Mouse (Mus musculus) kidney, postnatal 0 days (tissue): ENCODE results near the gene Olfr455. TPM values are rescaled to one million over a fixed set of nuclear protein-coding genes. Genes with fewer than 3 reads are reported as not detected.

Source experiments
- ATAC-seq: fragments of 200-750 bp; cut with Nextera tagmentation; replicated peaks from 2 replicates; pipeline ENCODE4 v1.8.0; 2017; ENCODE audit warnings: low read depth, moderate number of reproducible peaks, moderate TSS enrichment, moderate library complexity; ENCODE audit not compliant: low FRiP score
- DNase-seq: peaks from one replicate; pipeline ENCODE4 v3.0.0-alpha.2; 2016; ENCODE audit warnings: low spot score
- H3K27ac ChIP-seq: fragments of 300-500 bp; sonication (generic); 2 replicates; pipeline ENCODE4 v1.5.1; 2014; ENCODE audit warnings: mild to moderate bottlenecking
- H3K27me3 ChIP-seq: fragments of 300-500 bp; sonication (generic); 2 replicates; pipeline ENCODE4 v1.6.1; 2014; ENCODE audit warnings: low read length, mixed read lengths; ENCODE audit not compliant: insufficient read depth
- H3K36me3 ChIP-seq: fragments of 300-500 bp; sonication (generic); 2 replicates; pipeline ENCODE4 v1.6.1; 2014; ENCODE audit warnings: low read length, mixed read lengths; ENCODE audit not compliant: insufficient read depth
- H3K4me1 ChIP-seq: fragments of 300-500 bp; sonication (generic); replicated peaks from 2 replicates; pipeline ENCODE4 v1.6.1; 2014; ENCODE audit warnings: antibody characterized with exemption, low read length, mixed read lengths; ENCODE audit not compliant: insufficient read depth
- H3K4me2 ChIP-seq: fragments of 300-500 bp; sonication (generic); 2 replicates; pipeline ENCODE4 v1.6.1; 2014; ENCODE audit warnings: mild to moderate bottlenecking, low read length, moderate library complexity, mixed read lengths
- H3K4me3 ChIP-seq: fragments of 300-500 bp; sonication (generic); replicated peaks from 2 replicates; pipeline ENCODE4 v1.5.1; 2014; ENCODE audit warnings: low read depth, low read length
- H3K9ac ChIP-seq: fragments of 300-500 bp; sonication (generic); 2 replicates; pipeline ENCODE4 v1.6.1; 2014; ENCODE audit warnings: low read depth, low read length
- H3K9me3 ChIP-seq: fragments of 300-500 bp; sonication (generic); replicated peaks from 2 replicates; pipeline ENCODE4 v1.6.1; 2016; ENCODE audit warnings: low read length, inconsistent platforms, mixed read lengths
- CTCF ChIP-seq: IDR thresholded peaks from 2 replicates; pipeline ENCODE4 v1.5.1; 2016; ENCODE audit warnings: antibody characterized with exemption, low read depth, mild to moderate bottlenecking, moderate library complexity
- WGBS: fragments of 180-500 bp; shearing (Covaris S2); extraction: QIAGEN DNeasy Blood & Tissue Kit; methylation state at CpG from one replicate; pipeline ENCODE4 v1.1.7; 2014; 5-methylcytosine and 5-hydroxymethylcytosine counted together
- polyA plus RNA-seq: library from polyadenylated mRNA; unstranded; fragments of >200 nt; fragmentation: Nextera tagmentation; extraction: Ambion mirVana; gene quantifications from 2 replicates; pipeline ENCODE4 v1.2.1, GENCODE M21; 2015

The Olfr455 gene
- polyA plus RNA-seq: not detected in 2 replicates

DNA sequence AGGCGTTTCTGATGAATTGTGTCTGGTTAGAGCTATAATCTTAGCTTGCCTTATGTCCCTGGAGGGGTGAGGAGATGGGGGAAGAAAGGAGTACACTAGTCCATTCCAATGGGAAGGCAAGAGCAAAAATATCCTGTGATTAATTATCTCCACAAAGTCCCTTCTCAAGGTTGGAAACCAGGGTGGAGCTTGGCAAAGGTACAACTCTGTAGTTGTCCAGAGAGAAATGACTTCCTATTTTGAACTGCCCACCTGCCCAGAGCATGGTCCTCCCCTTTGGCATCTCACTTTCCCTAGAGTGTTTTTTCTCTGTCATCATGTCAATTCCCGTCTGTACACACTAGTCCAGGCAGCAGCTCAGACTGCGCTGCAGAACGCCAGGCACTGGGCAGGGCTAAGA lies at the start of gene Olfr455:
TSS of gene Olfr455 (minus strand) at position 127 of the 400 bp plus-strand sequence.
- ATAC-seq: no peak
- no peak for TF ChIP-seq CTCF
- no peak within 1 kb of the TSS for H3K4me3 ChIP-seq
- H3K27ac ChIP-seq: no peak within 1 kb of the TSS
- no peak within 1 kb of the TSS for H3K9ac ChIP-seq
- H3K36me3 ChIP-seq: no peaks in the 10 kb centered on the region
- WGBS: 80% methylated on average over 4 of the region's 4 CpGs
- H3K27me3 ChIP-seq: no peaks in the 10 kb centered on the region
- no peaks in the 10 kb centered on the region for H3K4me1 ChIP-seq
- DNase-seq: no peak
- no peaks in the 10 kb centered on the region for H3K9me3 ChIP-seq
- no peak within 1 kb of the TSS for H3K4me2 ChIP-seq

DNA sequence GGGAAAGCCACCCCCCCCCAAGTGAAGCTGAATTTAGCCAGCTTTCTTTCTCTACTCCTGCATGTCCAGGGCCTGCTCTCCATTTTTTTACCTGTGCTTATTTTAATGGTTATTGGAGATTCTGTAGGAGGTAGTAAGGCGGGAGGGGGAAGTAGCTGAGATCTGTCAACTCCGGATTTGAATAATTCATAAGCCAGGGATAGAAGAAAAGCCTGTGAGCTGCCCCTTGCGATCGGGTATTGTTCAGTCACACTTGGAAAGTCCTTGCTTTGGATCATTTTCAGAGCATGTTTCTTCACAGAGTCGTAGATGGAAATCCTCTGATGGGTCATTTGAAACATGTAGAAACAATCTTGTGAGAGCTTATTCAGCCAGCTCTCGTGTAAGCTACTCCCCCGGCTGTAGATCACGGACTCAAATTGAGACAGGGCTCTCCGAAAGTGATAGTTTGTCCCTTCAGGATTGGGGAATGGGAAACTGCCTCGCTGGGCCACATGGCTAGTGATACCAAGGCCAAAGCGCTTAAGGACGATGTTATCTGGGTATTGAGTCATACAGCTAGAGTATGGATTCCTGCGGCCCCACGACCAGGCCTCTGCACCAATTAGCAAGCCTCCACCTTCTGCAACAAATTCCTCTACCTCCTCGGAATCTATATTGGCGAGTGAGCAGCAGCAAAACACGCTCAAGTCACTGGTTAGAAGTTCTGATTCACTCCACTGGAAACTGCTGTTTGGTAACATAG lies 45.9 kb upstream of the Olfr455 start:
- ATAC-seq (no peak), DNase-seq (no peak)
- H3K4me2 ChIP-seq: no peak overlapping the region
- no peaks in the 10 kb centered on the region for H3K36me3 ChIP-seq
- H3K27ac ChIP-seq: no peak overlapping the region
- WGBS: 65% methylated on average over 17 of the region's 17 CpGs
- no peak for TF ChIP-seq CTCF
- H3K9ac ChIP-seq: no peak overlapping the region
- H3K4me1 ChIP-seq: no peaks in the 10 kb centered on the region
- no peak overlapping the region for H3K4me3 ChIP-seq
- H3K9me3 ChIP-seq: no peaks in the 10 kb centered on the region
- H3K27me3 ChIP-seq: no peaks in the 10 kb centered on the region

DNA sequence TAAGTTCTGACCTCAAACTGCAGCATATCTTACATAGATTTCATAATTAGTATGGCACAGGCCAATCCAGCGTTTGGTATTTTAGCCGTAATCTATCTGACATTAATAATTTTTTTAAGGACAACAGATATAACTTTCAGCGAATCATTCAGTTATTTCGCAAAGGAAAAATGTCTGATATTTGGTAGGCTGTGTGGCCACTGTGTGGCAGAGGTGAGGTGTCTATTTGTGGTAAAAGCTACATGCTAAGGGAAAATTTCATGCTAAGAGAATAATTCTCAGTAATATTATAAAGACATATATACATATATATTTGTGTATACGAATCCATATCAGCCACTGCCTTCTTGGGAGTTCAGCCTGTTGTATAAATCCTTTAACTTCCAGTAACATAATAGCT lies 39.2 kb upstream of the Olfr455 start:
- Histone ChIP-seq H3K36me3 (no peaks in the 10 kb centered on the region), H3K9ac (no peak overlapping the region), H3K27ac (no peak overlapping the region), H3K4me3 (no peak overlapping the region), H3K4me2 (no peak overlapping the region), H3K9me3 (no peaks in the 10 kb centered on the region), H3K4me1 (no peaks in the 10 kb centered on the region), H3K27me3 (no peaks in the 10 kb centered on the region)
- peak; percentile 22; the same call in 1 of the 2 replicates for TF ChIP-seq CTCF
- WGBS: 86% methylated on average over 5 of the region's 5 CpGs
- DNase-seq (no peak), ATAC-seq (no peak)

DNA sequence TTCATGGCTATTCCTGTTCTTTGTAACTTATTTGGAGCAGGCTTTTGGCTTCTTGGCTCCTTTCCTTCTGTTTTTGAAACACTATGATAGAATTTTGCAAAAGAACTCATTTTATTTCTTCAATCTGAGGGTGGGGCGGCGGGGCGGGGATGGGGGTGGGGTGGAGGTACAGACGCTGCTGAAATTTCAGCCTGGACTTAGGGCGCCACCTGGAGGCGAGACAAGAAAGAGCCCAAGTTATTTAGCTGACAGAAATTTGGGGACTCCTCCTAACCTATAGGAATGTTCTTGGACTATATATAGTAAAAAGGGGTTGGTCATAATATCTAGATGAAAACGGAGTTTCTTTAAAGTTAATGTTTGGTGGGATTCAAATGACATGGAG lies 36.1 kb upstream of the Olfr455 start:
- no peaks in the 10 kb centered on the region for H3K4me1 ChIP-seq
- H3K27me3 ChIP-seq: no peaks in the 10 kb centered on the region
- peak; percentile 63 for TF ChIP-seq CTCF
- ATAC-seq (no peak), DNase-seq (peak; percentile 73)
- no peaks in the 10 kb centered on the region for H3K9me3 ChIP-seq
- H3K27ac ChIP-seq: no peak overlapping the region
- WGBS: 0% methylated on average over 7 of the region's 7 CpGs
- no peak overlapping the region for H3K9ac ChIP-seq
- peak overlapping the region; percentile 32; the same call in 1 of the 2 replicates for H3K4me2 ChIP-seq
- H3K4me3 ChIP-seq: no peak overlapping the region
- H3K36me3 ChIP-seq: no peaks in the 10 kb centered on the region

DNA sequence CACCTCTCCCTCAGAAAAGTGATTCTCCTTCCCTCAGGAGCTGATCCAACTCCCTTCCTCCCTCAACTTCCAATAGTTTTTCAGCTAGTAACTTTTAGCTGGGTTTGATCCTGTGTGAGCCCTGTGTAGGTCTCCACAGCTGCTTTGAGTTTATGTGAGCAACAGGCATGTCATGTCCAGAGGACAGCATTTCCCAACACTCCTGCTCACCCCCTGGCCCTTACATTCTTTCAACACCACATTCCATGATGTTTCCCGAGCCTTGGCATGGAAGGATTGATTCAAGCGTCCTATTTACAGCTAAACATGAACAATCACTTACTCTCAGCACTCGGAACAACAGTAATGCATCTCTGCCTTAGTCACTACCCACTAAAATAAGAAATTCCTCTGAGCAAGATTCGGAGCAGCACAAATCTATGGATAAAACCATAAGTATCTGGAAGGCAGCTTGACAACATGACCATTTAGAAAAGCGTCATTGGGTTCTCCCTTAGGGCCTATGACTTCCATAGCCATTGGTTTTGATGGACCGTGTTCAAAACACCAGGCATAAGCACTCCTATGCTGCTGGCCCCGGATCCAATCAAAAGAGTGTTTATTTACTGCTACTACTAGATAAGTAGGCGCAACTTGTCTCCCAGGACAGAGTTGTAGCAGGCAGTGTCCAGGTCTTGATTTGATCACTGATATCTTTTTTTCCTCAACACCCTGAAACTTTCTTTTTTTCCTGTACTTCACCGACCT lies 35.5 kb upstream of the Olfr455 start:
- ATAC-seq: no peak
- TF ChIP-seq CTCF: no peak
- H3K4me3 ChIP-seq: no peak overlapping the region
- DNase-seq: peak; percentile 7
- 59% methylated on average over 9 of the region's 9 CpGs for WGBS
- H3K4me2 ChIP-seq: peak overlapping the region; percentile 32; the same call in 1 of the 2 replicates
- no peaks in the 10 kb centered on the region for H3K27me3 ChIP-seq
- H3K9ac ChIP-seq: no peak overlapping the region
- H3K4me1 ChIP-seq: no peaks in the 10 kb centered on the region
- no peak overlapping the region for H3K27ac ChIP-seq
- no peaks in the 10 kb centered on the region for H3K36me3 ChIP-seq
- no peaks in the 10 kb centered on the region for H3K9me3 ChIP-seq

DNA sequence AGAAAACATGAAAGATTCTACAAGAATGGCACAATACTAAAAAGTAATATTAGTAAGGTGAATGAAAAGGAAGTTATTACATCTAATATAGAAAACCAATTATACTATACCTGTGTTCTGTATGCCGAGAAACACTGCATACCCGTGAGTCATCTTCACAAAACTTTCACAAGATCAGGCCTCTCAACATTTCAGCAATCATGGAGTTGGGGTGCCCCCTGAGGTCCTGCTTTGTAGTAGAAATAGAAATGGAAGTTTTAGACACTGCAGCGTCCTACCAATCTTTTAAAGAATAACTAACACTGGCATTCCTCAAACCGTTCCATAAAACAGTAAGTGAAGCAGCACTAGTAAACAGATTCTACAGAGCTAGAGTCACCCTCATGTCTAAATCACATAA lies 31.3 kb upstream of the Olfr455 start:
- Histone ChIP-seq H3K4me3 (no peak overlapping the region), H3K4me2 (no peak overlapping the region), H3K4me1 (no peaks in the 10 kb centered on the region), H3K27me3 (no peaks in the 10 kb centered on the region), H3K27ac (no peak overlapping the region), H3K9me3 (no peaks in the 10 kb centered on the region), H3K36me3 (no peaks in the 10 kb centered on the region), H3K9ac (no peak overlapping the region)
- DNase-seq (no peak), ATAC-seq (no peak)
- peak; percentile 36 for TF ChIP-seq CTCF
- 74% methylated on average over 4 of the region's 4 CpGs for whole genome bisulfite sequencing
